Mouse (Mus musculus) small intestine, adult 2 months (tissue): ENCODE measurements at regions not wholly inside any gene's neighbourhood (a gene's known extent, or its start where the extent isn't known, plus 50 kb on each side); places are given as distances from the start of the nearest gene placed in this dataset.

Experiments used
- CTCF ChIP-seq: fragments of 200-500 bp; IDR thresholded peaks from 2 replicates; pipeline ENCODE4 v1.5.1; 2012; ENCODE audit warnings: low read depth, mild to moderate bottlenecking, control low read depth, inconsistent platforms, low read length, moderate library complexity, mixed read lengths; ENCODE audit not compliant: insufficient replicate concordance, insufficient read length; ENCODE audit errors: extremely low read depth
- POLR2A ChIP-seq: fragments of 200-500 bp; IDR thresholded peaks from 2 replicates; pipeline ENCODE4 v1.6.1; 2012; ENCODE audit warnings: low read depth, mild to moderate bottlenecking, control low read depth, inconsistent platforms, low read length, moderate library complexity

DNA sequence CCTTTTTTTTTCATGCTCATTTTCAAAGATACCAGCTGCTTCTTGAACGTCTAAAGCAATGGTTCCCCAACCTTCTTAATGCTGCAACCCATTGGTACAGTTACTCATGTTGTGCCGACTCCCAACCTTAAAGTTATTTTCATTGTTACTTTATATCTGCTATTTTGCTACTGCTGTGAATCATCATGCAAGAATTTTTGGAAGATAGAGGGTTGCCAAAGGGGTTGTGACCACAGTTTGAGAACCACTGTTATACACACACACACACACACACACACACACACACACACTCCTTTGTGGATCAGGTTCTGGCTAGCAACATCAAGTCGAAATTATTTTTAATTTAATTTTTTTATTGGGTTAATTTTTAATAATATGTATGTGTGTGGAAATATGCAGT is 96.8 kb upstream of the Satb2 start:
- TF ChIP-seq CTCF (no peak), POLR2A (no peak)
